Mouse (Mus musculus) myocyte (in vitro differentiated cells): Measurements from ENCODE around the gene Pilrb1. TPM values are rescaled to one million over a fixed set of nuclear protein-coding genes. Genes with fewer than 3 reads are reported as not detected.

Experiments
- H3K27me3 ChIP-seq: one replicate; pipeline ENCODE4 v1.6.1; 2011; ENCODE audit not compliant: control insufficient read depth, insufficient read depth, insufficient read length
- H3K36me3 ChIP-seq: one replicate; pipeline ENCODE4 v1.6.1; 2011; ENCODE audit not compliant: control insufficient read depth, insufficient read depth
- H3K4me2 ChIP-seq: one replicate; pipeline ENCODE4 v1.6.1; 2011; ENCODE audit warnings: low read depth, control low read depth
- H3K4me3 ChIP-seq: one replicate; pipeline ENCODE4 v1.5.1; 2011; ENCODE audit warnings: mild to moderate bottlenecking, control low read depth, moderate library complexity
- H3K79me2 ChIP-seq: one replicate; pipeline ENCODE4 v1.6.1; 2011; ENCODE audit not compliant: control insufficient read depth, insufficient read depth
- H3ac ChIP-seq: one replicate; pipeline ENCODE4 v1.6.1; 2011; ENCODE audit not compliant: control insufficient read depth, insufficient read length
- CEBPB ChIP-seq: IDR thresholded peaks from 2 replicates; pipeline ENCODE4 v1.6.1; 2011; ENCODE audit warnings: mild to moderate bottlenecking, moderate library complexity; ENCODE audit not compliant: poor library complexity, insufficient read depth, severe bottlenecking
- E2F4 ChIP-seq: IDR thresholded peaks from one replicate; pipeline ENCODE4 v1.6.1; 2011; ENCODE audit warnings: mild to moderate bottlenecking, control low read depth, moderate library complexity; ENCODE audit not compliant: insufficient read depth
- MAX ChIP-seq: IDR thresholded peaks from one replicate; pipeline ENCODE4 v1.6.1; 2011; ENCODE audit warnings: low read depth, mild to moderate bottlenecking, control low read depth
- MYOD1 ChIP-seq, 3 experiments: IDR thresholded peaks; one replicate each; pipeline ENCODE4 v1.6.1; 2011; ENCODE audit warnings: control low read depth in 2 of 3, low read depth in 2 of 3, mild to moderate bottlenecking in 2 of 3, moderate library complexity in 1 of 3; ENCODE audit not compliant: insufficient read length in 2 of 3, control insufficient read depth in 1 of 3
- MYOG ChIP-seq, 3 experiments: IDR thresholded peaks; one replicate each; pipeline ENCODE4 v1.6.1; 2011; ENCODE audit warnings: control low read depth in 2 of 3, low read depth in 2 of 3, mild to moderate bottlenecking in 2 of 3; ENCODE audit not compliant: insufficient read length in 2 of 3, control insufficient read depth in 1 of 3, insufficient read depth in 1 of 3
- POLR2A ChIP-seq: IDR thresholded peaks from one replicate; pipeline ENCODE4 v1.6.1; 2011; ENCODE audit warnings: low read depth, mild to moderate bottlenecking, control low read depth, moderate library complexity; ENCODE audit not compliant: insufficient read length
- POLR2AphosphoS2 ChIP-seq: IDR thresholded peaks from one replicate; pipeline ENCODE4 v1.6.1; 2011; ENCODE audit warnings: low read depth, control low read depth; ENCODE audit not compliant: insufficient read length
- REST ChIP-seq: IDR thresholded peaks from one replicate; pipeline ENCODE4 v1.6.1; 2011; ENCODE audit warnings: mild to moderate bottlenecking, control low read depth, moderate library complexity; ENCODE audit not compliant: insufficient read depth, insufficient read length
- SRF ChIP-seq: IDR thresholded peaks from one replicate; pipeline ENCODE4 v1.6.1; 2011; ENCODE audit warnings: low read depth; ENCODE audit not compliant: control insufficient read depth, insufficient read length
- TCF12 ChIP-seq: IDR thresholded peaks from one replicate; pipeline ENCODE4 v1.6.1; 2011; ENCODE audit warnings: mild to moderate bottlenecking, control low read depth; ENCODE audit not compliant: poor library complexity, insufficient read depth, severe bottlenecking
- TCF3 ChIP-seq: IDR thresholded peaks from one replicate; pipeline ENCODE4 v1.6.1; 2011; ENCODE audit warnings: low read depth, control low read depth; ENCODE audit not compliant: insufficient read length
- USF1 ChIP-seq: IDR thresholded peaks from one replicate; pipeline ENCODE4 v1.6.1; 2011; ENCODE audit warnings: low read depth, mild to moderate bottlenecking, control low read depth, moderate library complexity
- polyA plus RNA-seq: library from polyadenylated mRNA; unstranded; fragments of >200 nt; fragmentation: generic; extraction: Trizol; gene quantifications from one replicate; pipeline ENCODE4 v1.2.1, GENCODE M21; 2012; ENCODE audit warnings: missing spikeins

Pilrb1 gene
- polyA plus RNA-seq, 1 experiment, result not detected

- no peak for TF ChIP-seq SRF
- no peak for TF ChIP-seq TCF3
- TF ChIP-seq POLR2A, result no peak
- no peak for TF ChIP-seq TCF12
- TF ChIP-seq REST, result no peak
- no peak for TF ChIP-seq E2F4
- TF ChIP-seq CEBPB, result no peak
- TF ChIP-seq MYOD1 (IDR thresholded peaks at IDR 0.05; ENCODE audit: control insufficient read depth in 1 of 3, insufficient read length in 2 of 3, low read depth in 2 of 3), result no peak
- no peak for TF ChIP-seq MYOG (IDR thresholded peaks at IDR 0.05; ENCODE audit: control insufficient read depth in 1 of 3, insufficient read depth in 1 of 3, insufficient read length in 2 of 3, low read depth in 2 of 3)
- no peak for TF ChIP-seq MAX
- no peak for TF ChIP-seq POLR2AphosphoS2
- Histone ChIP-seq H3K4me3 (no peak overlapping the region), H3K4me2 (peak overlapping the region; percentile 21), H3K36me3 (no peaks in the 10 kb centered on the region), H3K79me2 (no peaks in the 10 kb centered on the region), H3K27me3 (peaks cover 4% of the 10 kb centered on the region), H3ac (no peak overlapping the region)
These were observed 40.3 kb downstream of the Pilrb1 start for GRCm38 (mm10) chr5:137817466-137818222.

GRCm38 (mm10) chr5:137808316-137808715 lies 49.6 kb downstream of the Pilrb1 start:
- no peaks in the 10 kb centered on the region for H3K27me3 ChIP-seq
- H3K36me3 ChIP-seq, result no peaks in the 10 kb centered on the region
- H3ac ChIP-seq, result no peak overlapping the region
- no peaks in the 10 kb centered on the region for H3K79me2 ChIP-seq
- no peak overlapping the region for H3K4me3 ChIP-seq
- TF ChIP-seq POLR2AphosphoS2, result no peak
- no peak for TF ChIP-seq MYOG (IDR thresholded peaks at IDR 0.05; ENCODE audit: control insufficient read depth in 1 of 3, insufficient read depth in 1 of 3, insufficient read length in 2 of 3, low read depth in 2 of 3)
- TF ChIP-seq TCF3, result no peak
- no peak for TF ChIP-seq E2F4
- TF ChIP-seq SRF, result no peak
- TF ChIP-seq MAX, result no peak
- no peak for TF ChIP-seq POLR2A
- TF ChIP-seq TCF12, result no peak
- TF ChIP-seq MYOD1 (IDR thresholded peaks at IDR 0.05; ENCODE audit: control insufficient read depth in 1 of 3, insufficient read length in 2 of 3, low read depth in 2 of 3), result no peak
- TF ChIP-seq USF1, result no peak
- TF ChIP-seq REST, result no peak
- TF ChIP-seq CEBPB, result no peak
- H3K4me2 ChIP-seq, result no peak overlapping the region

GRCm38 (mm10) chr5:137806158-137806557 lies 51.7 kb downstream of the Pilrb1 start:
- Histone ChIP-seq H3K4me3 (no peak overlapping the region), H3ac (no peak overlapping the region), H3K36me3 (no peaks in the 10 kb centered on the region), H3K4me2 (no peak overlapping the region), H3K79me2 (no peaks in the 10 kb centered on the region), H3K27me3 (no peaks in the 10 kb centered on the region)
- TF ChIP-seq E2F4 (no peak), MAX (no peak), CEBPB (no peak), MYOG (IDR thresholded peaks at IDR 0.05; ENCODE audit: control insufficient read depth in 1 of 3, insufficient read depth in 1 of 3, insufficient read length in 2 of 3, low read depth in 2 of 3) (no peak)

Other genes with a start within 250 kb of the Pilrb1 start
- 368 TPM for gene Pcolce, start 244.3 kb downstream of the Pilrb1 start, polyA plus RNA-seq
- 0.72 TPM for gene Fbxo24, start 229.1 kb downstream of the Pilrb1 start, polyA plus RNA-seq
- 29.1 TPM for gene Lrch4, start 229.0 kb downstream of the Pilrb1 start, polyA plus RNA-seq
- 3.3 TPM for gene Gm20605, start 228.9 kb downstream of the Pilrb1 start, polyA plus RNA-seq
- 4.6 TPM for gene Sap25, start 216.8 kb downstream of the Pilrb1 start, polyA plus RNA-seq
- 0.04 TPM for gene Irs3, start 212.4 kb downstream of the Pilrb1 start, polyA plus RNA-seq
- gene Agfg2, start 173.4 kb downstream of the Pilrb1 start, polyA plus RNA-seq, result 8.7 TPM
- 2.7 TPM for gene Nyap1, start 116.5 kb downstream of the Pilrb1 start, polyA plus RNA-seq
- 48.1 TPM for gene Tsc22d4, start 112.4 kb downstream of the Pilrb1 start, polyA plus RNA-seq
- 40.4 TPM for gene Ppp1r35, start 79.3 kb downstream of the Pilrb1 start, polyA plus RNA-seq
- gene Mepce, start 70.5 kb downstream of the Pilrb1 start, polyA plus RNA-seq, result 34.4 TPM
- gene Zcwpw1, start 70.3 kb downstream of the Pilrb1 start, polyA plus RNA-seq, result 2.2 TPM
- gene Pilra, start 21.8 kb downstream of the Pilrb1 start, polyA plus RNA-seq, result 0.05 TPM
- not detected for gene Pilrb2, start 13.7 kb upstream of the Pilrb1 start, polyA plus RNA-seq
- 0.01 TPM for gene Cyp3a13, start 63.5 kb upstream of the Pilrb1 start, polyA plus RNA-seq
- gene Gjc3, start 105.0 kb upstream of the Pilrb1 start, polyA plus RNA-seq, result not detected
- not detected for gene Azgp1, start 123.4 kb upstream of the Pilrb1 start, polyA plus RNA-seq
- not detected for gene Smok3a, start 163.2 kb upstream of the Pilrb1 start, polyA plus RNA-seq
- not detected for gene Smok3b, start 163.3 kb upstream of the Pilrb1 start, polyA plus RNA-seq
- not detected for gene Smok3c, start 195.1 kb upstream of the Pilrb1 start, polyA plus RNA-seq
- gene Zkscan1, start 227.0 kb upstream of the Pilrb1 start, polyA plus RNA-seq, result 5.1 TPM